Mouse (Mus musculus): ENCODE results near the gene Socs4. TPM values are rescaled to one million over a fixed set of nuclear protein-coding genes. Genes with fewer than 3 reads are reported as not detected.

Socs4 gene
- 36.3 TPM for polyA plus RNA-seq (2017; shearing (Covaris generic))

GRCm38 (mm10) chr14:47276637-47277393, at the start of gene Socs4, which contains the start of gene Wdhd1:
Gene Socs4, plus strand, starts transcription at chr14:47276931.
Gene Wdhd1, minus strand, starts transcription at chr14:47276857.

DNA sequence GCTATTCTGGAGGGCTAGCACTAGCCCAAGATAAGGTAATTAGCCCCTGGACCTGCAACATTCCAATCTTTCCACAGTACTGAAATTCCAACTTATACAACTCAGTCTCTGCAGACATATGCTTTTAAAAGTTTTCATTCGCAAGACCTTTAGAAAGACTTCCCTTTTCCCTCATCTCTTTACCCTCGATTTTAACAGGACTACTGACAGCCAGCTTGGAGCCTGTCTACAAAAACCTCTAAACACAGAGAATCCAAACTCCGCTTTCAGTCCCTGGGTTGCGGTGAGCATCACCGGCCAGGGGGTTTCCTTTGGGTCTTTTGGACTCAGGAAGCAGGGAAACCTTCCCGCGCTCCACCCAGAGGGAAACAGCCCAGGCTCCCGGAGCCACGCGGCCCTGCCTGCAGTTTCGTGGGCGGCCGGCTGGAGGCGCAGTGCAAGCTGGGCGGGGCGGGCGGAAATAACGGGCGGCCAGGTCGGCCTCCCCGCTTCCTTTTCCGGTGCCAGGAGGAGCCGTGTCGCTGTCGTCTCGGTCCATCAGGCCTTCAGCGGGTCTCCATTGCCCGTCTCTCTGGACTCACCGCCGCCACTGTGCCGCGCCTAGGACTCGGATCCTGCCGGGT, 21.2 kb downstream of the Socs4 start, which contains the start of gene Mapk1ip1l:
Gene Mapk1ip1l, plus strand, starts transcription at position 482 of the 623 bp plus-strand sequence.

Other genes starting within 250 kb of the Socs4 start
- gene Gch1, start 87.5 kb upstream of the Socs4 start, polyA plus RNA-seq (2017; shearing (Covaris generic)), result 137 TPM
- gene Wdhd1, start 74 bp upstream of the Socs4 start, polyA plus RNA-seq (2017; shearing (Covaris generic)), result 9.0 TPM
- 91.1 TPM for gene Mapk1ip1l, start 21.3 kb downstream of the Socs4 start, polyA plus RNA-seq (2017; shearing (Covaris generic))
- 96.9 TPM for gene Lgals3, start 90.8 kb downstream of the Socs4 start, polyA plus RNA-seq (2017; shearing (Covaris generic))
- gene Dlgap5, start 141.5 kb downstream of the Socs4 start, polyA plus RNA-seq (2017; shearing (Covaris generic)), result 6.0 TPM
- 65.8 TPM for gene Fbxo34, start 173.5 kb downstream of the Socs4 start, polyA plus RNA-seq (2017; shearing (Covaris generic))